8 mouse cellular contexts compared by ENCODE assay signal in genomic region chr14:55121947-55122346, GRCm38 (mm10). TPM values are rescaled to one million over a fixed set of nuclear protein-coding genes. Genes with fewer than 3 reads are reported as not detected.
A peak's percentile ranks its signal among the peaks of the same experiment; 100 is the strongest.
DNase-seq lines count a peak whose midpoint lies in the region; ATAC-seq and TF ChIP-seq lines count a peak whose summit lies in the region.

No protein-coding gene starts in this region.

- ATAC-seq in granulocyte monocyte progenitor cell, adult 5-6 weeks (replicated peaks; ENCODE audit: poor library complexity, severe bottlenecking): peak; percentile 92
- peak; percentile 85 for ATAC-seq in intestine, embryonic 16.5 days
- no peak for ATAC-seq in liver, embryonic 15.5 days (ENCODE audit: insufficient read depth)
- ATAC-seq in neural tube, embryonic 12.5 days (ENCODE audit: low FRiP score, low read depth): peak; percentile 82
- no peak for ATAC-seq in erythroid progenitor cell, adult 5-6 weeks (replicated peaks; ENCODE audit: low FRiP score, poor library complexity, severe bottlenecking)

- TF ChIP-seq CTCF in C2C12 (IDR thresholded peaks at IDR 0.05; ENCODE audit: control insufficient read depth, insufficient read depth, insufficient read length): peak; percentile 71

- no peak overlapping the region for H3ac ChIP-seq in C2C12 (ENCODE audit: control insufficient read depth, insufficient read length, low read depth)

- 8% methylated on average over 5 of the region's 5 CpGs for WGBS in intestine, embryonic 16.5 days
- 4% methylated on average over 5 of the region's 5 CpGs for WGBS in liver, embryonic 15.5 days (ENCODE audit: insufficient replicate concordance)
- 11% methylated on average over 5 of the region's 5 CpGs for WGBS in neural tube, embryonic 12.5 days

- H3K4me2 ChIP-seq in intestine, embryonic 16.5 days (ENCODE audit: low read depth, low read length): peak overlapping the region; percentile 30
- H3K4me2 ChIP-seq in liver, embryonic 15.5 days: 0 out of 2 replicates have a peak overlapping the region, but pooled peaks have one; percentile 13
- peak overlapping the region; percentile 32 for H3K4me2 ChIP-seq in neural tube, embryonic 12.5 days (replicated peaks)

- H3K79me2 ChIP-seq in C2C12 (ENCODE audit: control insufficient read depth, insufficient read depth): no peaks in the 10 kb centered on the region

- no peaks in the 10 kb centered on the region for H3K79me3 ChIP-seq in C2C12 (ENCODE audit: low read depth)

- H3K4me1 ChIP-seq in intestine, embryonic 16.5 days (ENCODE audit: control insufficient read depth, insufficient read depth, low read length): 0 out of 2 replicates have a peak, but pooled peaks cover 2% of the 10 kb centered on the region
- H3K4me1 ChIP-seq in liver, embryonic 15.5 days (replicated peaks): no peaks in the 10 kb centered on the region
- H3K4me1 ChIP-seq in neural tube, embryonic 12.5 days: peaks cover 1% of the 10 kb centered on the region; the same call in 1 of the 2 replicates

- no peaks in the 10 kb centered on the region for H3K36me3 ChIP-seq in C2C12 (ENCODE audit: control insufficient read depth, insufficient read depth)
- H3K36me3 ChIP-seq in intestine, embryonic 16.5 days (ENCODE audit: control insufficient read depth, insufficient read depth, low read length): no peaks in the 10 kb centered on the region
- H3K36me3 ChIP-seq in liver, embryonic 15.5 days (replicated peaks): no peaks in the 10 kb centered on the region
- no peaks in the 10 kb centered on the region for H3K36me3 ChIP-seq in neural tube, embryonic 12.5 days

- no peaks in the 10 kb centered on the region for H3K9me3 ChIP-seq in intestine, embryonic 16.5 days (ENCODE audit: control insufficient read depth, low read length)
- no peaks in the 10 kb centered on the region for H3K9me3 ChIP-seq in liver, embryonic 15.5 days (replicated peaks)
- H3K9me3 ChIP-seq in neural tube, embryonic 12.5 days: no peaks in the 10 kb centered on the region

- H3K27ac ChIP-seq in intestine, embryonic 16.5 days (ENCODE audit: low read length): no peak overlapping the region
- no peak overlapping the region for H3K27ac ChIP-seq in liver, embryonic 15.5 days (replicated peaks)
- no peak overlapping the region for H3K27ac ChIP-seq in neural tube, embryonic 12.5 days

- H3K27me3 ChIP-seq in C2C12 (ENCODE audit: control insufficient read depth, insufficient read depth, insufficient read length): peaks cover 7% of the 10 kb centered on the region
- no peaks in the 10 kb centered on the region for H3K27me3 ChIP-seq in intestine, embryonic 16.5 days (replicated peaks; ENCODE audit: control insufficient read depth, insufficient read depth, low read length)
- peaks cover 39% of the 10 kb centered on the region for H3K27me3 ChIP-seq in liver, embryonic 15.5 days
- H3K27me3 ChIP-seq in neural tube, embryonic 12.5 days (replicated peaks): no peaks in the 10 kb centered on the region

- H3K9ac ChIP-seq in intestine, embryonic 16.5 days (ENCODE audit: low read depth, low read length): 0 out of 2 replicates have a peak overlapping the region, but pooled peaks have one; percentile 23
- no peak overlapping the region for H3K9ac ChIP-seq in liver, embryonic 15.5 days
- peak overlapping the region; percentile 42; the same call in 1 of the 2 replicates for H3K9ac ChIP-seq in neural tube, embryonic 12.5 days

- H3K4me3 ChIP-seq in C2C12 (ENCODE audit: insufficient read depth, poor library complexity, severe bottlenecking): no peak overlapping the region
- H3K4me3 ChIP-seq in intestine, embryonic 16.5 days (ENCODE audit: low read length): peak overlapping the region; percentile 13; the same call in 1 of the 2 replicates
- H3K4me3 ChIP-seq in liver, embryonic 15.5 days (replicated peaks): no peak overlapping the region
- no peak overlapping the region for H3K4me3 ChIP-seq in neural tube, embryonic 12.5 days

- peak; percentile 85 to 90 for DNase-seq in adrenal gland, adult (ENCODE audit: inconsistent age in 2 of 2, low spot score in 1 of 2)
- peak; percentile 67 for DNase-seq in embryo, embryonic 11.5 days (ENCODE audit: low read depth, low spot score)

TF ChIP-seq in C2C12, 6 proteins besides CTCF, POLR2A, EP300 and RAD21:
- TF ChIP-seq MAX (IDR thresholded peaks at IDR 0.05): no peak
- no peak for TF ChIP-seq USF1 (IDR thresholded peaks at IDR 0.05; ENCODE audit: low read depth)
- TF ChIP-seq FOSL1 (IDR thresholded peaks at IDR 0.05; ENCODE audit: insufficient read depth, low read length, poor library complexity, severe bottlenecking): no peak
- no peak for TF ChIP-seq MYOG (IDR thresholded peaks at IDR 0.05; ENCODE audit: control insufficient read depth, extremely low read depth, insufficient read length)
- no peak for TF ChIP-seq MYOD1 (IDR thresholded peaks at IDR 0.05; ENCODE audit: control insufficient read depth, insufficient read length, low read depth)
- no peak for TF ChIP-seq CEBPB (IDR thresholded peaks at IDR 0.05; ENCODE audit: low read depth)

RNA-seq across cellular contexts. Expression of gene Jph4, which starts 5.2 kb away (rescaled TPM):
- not detected for polyA plus RNA-seq in C2C12 (2012; fragmentation: generic; extraction: Trizol)
- not detected in 2 replicates for total RNA-seq in granulocyte monocyte progenitor cell, adult 5-6 weeks (2014; fragmentation: Nextera tagmentation)
- not detected in 2 replicates for total RNA-seq in granulocyte monocyte progenitor cell, adult 5-6 weeks (2017)
- polyA plus RNA-seq in intestine, embryonic 16.5 days (2015; fragmentation: Nextera tagmentation; extraction: Ambion mirVana): 0.82 and 1.2 TPM in 2 replicates
- polyA plus RNA-seq in liver, embryonic 15.5 days (2015; fragmentation: Nextera tagmentation; extraction: Ambion mirVana): 0.02 TPM in 1 of 2 replicates, not detected in the other
- polyA plus RNA-seq in neural tube, embryonic 12.5 days (2016; fragmentation: Nextera tagmentation; extraction: Ambion mirVana): 12.3 and 13.8 TPM in 2 replicates
- total RNA-seq in erythroid progenitor cell, adult 5-6 weeks (2015; ENCODE audit: low replicate concordance): not detected in 2 replicates
- total RNA-seq in erythroid progenitor cell, adult 5-6 weeks (2017; ENCODE audit: low replicate concordance): not detected in 2 replicates

RNA-seq across cellular contexts. Expression of gene Ap1g2, which starts 15.6 kb away (rescaled TPM):
- polyA plus RNA-seq in C2C12 (2012; fragmentation: generic; extraction: Trizol): 3.9 TPM
- 56.6 and 87.9 TPM in 2 replicates for total RNA-seq in granulocyte monocyte progenitor cell, adult 5-6 weeks (2014; fragmentation: Nextera tagmentation)
- total RNA-seq in granulocyte monocyte progenitor cell, adult 5-6 weeks (2017): 12.4 and 15.1 TPM in 2 replicates
- 106 and 120 TPM in 2 replicates for polyA plus RNA-seq in intestine, embryonic 16.5 days (2015; fragmentation: Nextera tagmentation; extraction: Ambion mirVana)
- polyA plus RNA-seq in liver, embryonic 15.5 days (2015; fragmentation: Nextera tagmentation; extraction: Ambion mirVana): 16.3 and 17.4 TPM in 2 replicates
- polyA plus RNA-seq in neural tube, embryonic 12.5 days (2016; fragmentation: Nextera tagmentation; extraction: Ambion mirVana): 7.6 and 12.0 TPM in 2 replicates
- 2.5 and 23.5 TPM in 2 replicates for total RNA-seq in erythroid progenitor cell, adult 5-6 weeks (2015; ENCODE audit: low replicate concordance)
- 0.68 and 1.8 TPM in 2 replicates for total RNA-seq in erythroid progenitor cell, adult 5-6 weeks (2017; ENCODE audit: low replicate concordance)

RNA-seq across cellular contexts. Expression of gene Thtpa, which starts 27.4 kb away (rescaled TPM):
- 11.5 TPM for polyA plus RNA-seq in C2C12 (2012; fragmentation: generic; extraction: Trizol)
- total RNA-seq in granulocyte monocyte progenitor cell, adult 5-6 weeks (2014; fragmentation: Nextera tagmentation): 11.9 and 16.2 TPM in 2 replicates
- total RNA-seq in granulocyte monocyte progenitor cell, adult 5-6 weeks (2017): 10.0 and 13.0 TPM in 2 replicates
- 17.9 and 20.7 TPM in 2 replicates for polyA plus RNA-seq in intestine, embryonic 16.5 days (2015; fragmentation: Nextera tagmentation; extraction: Ambion mirVana)
- polyA plus RNA-seq in liver, embryonic 15.5 days (2015; fragmentation: Nextera tagmentation; extraction: Ambion mirVana): 4.4 and 6.2 TPM in 2 replicates
- 25.7 and 26.5 TPM in 2 replicates for polyA plus RNA-seq in neural tube, embryonic 12.5 days (2016; fragmentation: Nextera tagmentation; extraction: Ambion mirVana)
- 1.1 TPM in 1 of 2 replicates, not detected in the other for total RNA-seq in erythroid progenitor cell, adult 5-6 weeks (2015; ENCODE audit: low replicate concordance)
- 0.68 TPM in 1 of 2 replicates, not detected in the other for total RNA-seq in erythroid progenitor cell, adult 5-6 weeks (2017; ENCODE audit: low replicate concordance)

RNA-seq across cellular contexts. Expression of gene Zfhx2, which starts 29.8 kb away (rescaled TPM):
- polyA plus RNA-seq in C2C12 (2012; fragmentation: generic; extraction: Trizol): 0.63 TPM
- 3.0 and 5.2 TPM in 2 replicates for total RNA-seq in granulocyte monocyte progenitor cell, adult 5-6 weeks (2014; fragmentation: Nextera tagmentation)
- total RNA-seq in granulocyte monocyte progenitor cell, adult 5-6 weeks (2017): 0.26 and 0.82 TPM in 2 replicates
- 2.7 and 3.0 TPM in 2 replicates for polyA plus RNA-seq in intestine, embryonic 16.5 days (2015; fragmentation: Nextera tagmentation; extraction: Ambion mirVana)
- 1.2 and 1.6 TPM in 2 replicates for polyA plus RNA-seq in liver, embryonic 15.5 days (2015; fragmentation: Nextera tagmentation; extraction: Ambion mirVana)
- polyA plus RNA-seq in neural tube, embryonic 12.5 days (2016; fragmentation: Nextera tagmentation; extraction: Ambion mirVana): 29.4 and 34.4 TPM in 2 replicates
- total RNA-seq in erythroid progenitor cell, adult 5-6 weeks (2015; ENCODE audit: low replicate concordance): 1.4 and 3.8 TPM in 2 replicates
- 0.64 and 5.4 TPM in 2 replicates for total RNA-seq in erythroid progenitor cell, adult 5-6 weeks (2017; ENCODE audit: low replicate concordance)

Comparison
In these comparisons a context has a peak if more than half of its experiments do, and no peak if none do; other contexts are left out.
1. ATAC-seq: peak in granulocyte monocyte progenitor cell, adult 5-6 weeks (single experiment), intestine, embryonic 16.5 days (single experiment) and neural tube, embryonic 12.5 days (single experiment); none in liver, embryonic 15.5 days (single experiment) and erythroid progenitor cell, adult 5-6 weeks (single experiment).
2. Peak in every context shown above with its lines, with median percentiles within 50 percentile points of each other: H3K4me2 ChIP-seq.